Mouse (Mus musculus) embryonic facial prominence, embryonic 11.5 days (tissue): ENCODE measurements around the gene Zfp451. TPM values are rescaled to one million over a fixed set of nuclear protein-coding genes. Genes with fewer than 3 reads are reported as not detected.

ENCODE experiments used
- ATAC-seq: fragments of 200-750 bp; cut with Nextera tagmentation; replicated peaks from 2 replicates; pipeline ENCODE4 v1.8.0; 2017; ENCODE audit warnings: low read depth; ENCODE audit not compliant: insufficient number of reproducible peaks, low FRiP score, low TSS enrichment
- DNase-seq: peaks from one replicate; pipeline ENCODE4 v3.0.0-alpha.2; 2015; ENCODE audit warnings: low spot score
- H3K27ac ChIP-seq: fragments of 300-500 bp; sonication (generic); replicated peaks from 2 replicates; pipeline ENCODE4 v1.5.1; 2014; ENCODE audit warnings: mild to moderate bottlenecking, low read depth, low read length, control low read depth
- H3K27me3 ChIP-seq: fragments of 300-500 bp; sonication (generic); 2 replicates; pipeline ENCODE4 v1.6.1; 2014; ENCODE audit warnings: mild to moderate bottlenecking, low read length, moderate library complexity, mixed read lengths; ENCODE audit not compliant: control insufficient read depth, insufficient read depth
- H3K36me3 ChIP-seq: fragments of 300-500 bp; sonication (generic); replicated peaks from 2 replicates; pipeline ENCODE4 v1.6.1; 2014; ENCODE audit warnings: low read depth, mild to moderate bottlenecking, low read length, moderate library complexity, mixed read lengths; ENCODE audit not compliant: control insufficient read depth, insufficient read depth
- H3K4me1 ChIP-seq: fragments of 300-500 bp; sonication (generic); 2 replicates; pipeline ENCODE4 v1.6.1; 2014; ENCODE audit warnings: low read length, mixed read lengths; ENCODE audit not compliant: control insufficient read depth, insufficient read depth
- H3K4me2 ChIP-seq: fragments of 300-500 bp; sonication (generic); 2 replicates; pipeline ENCODE4 v1.6.1; 2014; ENCODE audit warnings: low read depth, mild to moderate bottlenecking, control low read depth, low read length, moderate library complexity
- H3K4me3 ChIP-seq: fragments of 300-500 bp; sonication (generic); 2 replicates; pipeline ENCODE4 v1.5.1; 2014; ENCODE audit warnings: low read depth, low read length, control low read depth
- H3K9ac ChIP-seq: fragments of 300-500 bp; sonication (generic); replicated peaks from 2 replicates; pipeline ENCODE4 v1.6.1; 2014; ENCODE audit warnings: mild to moderate bottlenecking, control low read depth, low read length
- H3K9me3 ChIP-seq: fragments of 300-500 bp; sonication (generic); replicated peaks from 2 replicates; pipeline ENCODE4 v1.6.1; 2016; ENCODE audit warnings: mild to moderate bottlenecking, low read length, inconsistent platforms, mixed read lengths; ENCODE audit not compliant: control insufficient read depth
- WGBS: fragments of 180-500 bp; shearing (Covaris S2); extraction: QIAGEN DNeasy Blood & Tissue Kit; methylation state at CpG from one replicate; pipeline ENCODE4 v1.1.7; 2014; 5-methylcytosine and 5-hydroxymethylcytosine counted together
- polyA plus RNA-seq: library from polyadenylated mRNA; unstranded; fragments of >200 nt; fragmentation: Nextera tagmentation; extraction: Ambion mirVana; gene quantifications from 2 replicates; pipeline ENCODE4 v1.2.1, GENCODE M21; 2014

Zfp451 gene
- polyA plus RNA-seq, 1 experiment from 2014 or later = 42.8 TPM

- Histone ChIP-seq H3K9ac (no peak overlapping the region), H3K4me2 (no peak overlapping the region), H3K4me3 (no peak overlapping the region), H3K27me3 (no peaks in the 10 kb centered on the region), H3K36me3 (peaks cover 6% of the 10 kb centered on the region), H3K9me3 (no peaks in the 10 kb centered on the region), H3K27ac (no peak overlapping the region), H3K4me1 (no peaks in the 10 kb centered on the region)
- ATAC-seq (no peak), DNase-seq (no peak)
- 67% methylated on average over 6 of the region's 6 CpGs for WGBS
Measured at GRCm38 (mm10) chr1:33724516-33724915, 89.9 kb downstream of the Zfp451 start.

- Histone ChIP-seq H3K36me3 (peaks cover 4% of the 10 kb centered on the region; the same call in 1 of the 2 replicates), H3K27me3 (no peaks in the 10 kb centered on the region), H3K4me1 (no peaks in the 10 kb centered on the region), H3K9ac (no peak overlapping the region), H3K27ac (no peak overlapping the region), H3K9me3 (no peaks in the 10 kb centered on the region), H3K4me3 (no peak overlapping the region), H3K4me2 (0 out of 2 replicates have a peak overlapping the region, but pooled peaks have one; percentile 19)
- WGBS = 77% methylated on average over 7 of the region's 7 CpGs
- no peak for DNase-seq
- no peak for ATAC-seq
Measured at GRCm38 (mm10) chr1:33721020-33721419, 93.4 kb downstream of the Zfp451 start.

DNA sequence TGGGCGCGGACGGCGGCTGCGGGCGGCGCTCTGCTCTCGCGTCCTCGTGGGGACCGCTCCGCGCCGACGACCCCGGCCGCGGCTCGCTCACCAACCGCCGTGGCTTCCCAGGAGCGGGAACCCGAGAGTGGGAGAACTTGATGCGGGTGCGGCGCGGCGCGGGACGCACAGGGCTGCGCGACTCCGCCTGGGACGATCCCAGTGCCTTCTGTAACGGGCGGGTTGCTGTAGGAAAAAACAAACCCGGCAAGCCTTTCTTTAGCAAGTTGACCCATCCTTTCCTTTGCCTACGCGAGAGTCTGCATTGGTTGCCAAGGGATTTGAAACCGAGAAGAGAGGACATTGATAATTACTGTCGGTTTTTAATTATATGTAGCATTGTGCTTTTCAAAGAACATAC lies 94.2 kb downstream of the Zfp451 start:
- DNase-seq = peak; percentile 60
- Histone ChIP-seq H3K27me3 (no peaks in the 10 kb centered on the region), H3K4me3 (peak overlapping the region; percentile 71), H3K9me3 (no peaks in the 10 kb centered on the region), H3K9ac (peak overlapping the region; percentile 91), H3K36me3 (peaks cover 4% of the 10 kb centered on the region; the same call in 1 of the 2 replicates), H3K27ac (peak overlapping the region; percentile 85), H3K4me2 (peak overlapping the region; percentile 64), H3K4me1 (no peaks in the 10 kb centered on the region)
- under 1% methylated on average over 41 of the region's 41 CpGs for WGBS
- ATAC-seq = no peak; the same call in 1 of the 2 replicates

GRCm38 (mm10) chr1:33719733-33720225 lies 94.6 kb downstream of the Zfp451 start, which contains the start of gene Rab23:
Rab23 (plus strand) TSS chr1:33719887.
- Histone ChIP-seq H3K27ac (peak within 1 kb of the TSS; percentile 85), H3K36me3 (peaks cover 4% of the 10 kb centered on the region; the same call in 1 of the 2 replicates), H3K9me3 (no peaks in the 10 kb centered on the region), H3K4me3 (peak within 1 kb of the TSS; percentile 71), H3K27me3 (no peaks in the 10 kb centered on the region), H3K9ac (peak within 1 kb of the TSS; percentile 91), H3K4me2 (peak within 1 kb of the TSS; percentile 64), H3K4me1 (no peaks in the 10 kb centered on the region)
- WGBS = under 1% methylated on average over 50 of the region's 54 CpGs
- peak; percentile 96 for ATAC-seq
- peak; percentile 87 for DNase-seq

- 91% methylated on average over 1 of the region's 1 CpGs for WGBS
- Histone ChIP-seq H3K4me2 (no peak overlapping the region), H3K4me3 (no peak overlapping the region), H3K9ac (no peak overlapping the region), H3K27ac (no peak overlapping the region), H3K4me1 (no peaks in the 10 kb centered on the region), H3K36me3 (no peaks in the 10 kb centered on the region), H3K9me3 (no peaks in the 10 kb centered on the region), H3K27me3 (no peaks in the 10 kb centered on the region)
- no peak for ATAC-seq
- DNase-seq = no peak
Measured at GRCm38 (mm10) chr1:33717636-33718035, 96.8 kb downstream of the Zfp451 start.

- DNase-seq (peak; percentile 67), ATAC-seq (peak; percentile 29; the same call in 1 of the 2 replicates)
- Histone ChIP-seq H3K4me2 (peak overlapping the region; percentile 17; the same call in 1 of the 2 replicates), H3K27me3 (no peaks in the 10 kb centered on the region), H3K27ac (no peak overlapping the region), H3K4me1 (no peaks in the 10 kb centered on the region), H3K4me3 (no peak overlapping the region), H3K9ac (no peak overlapping the region), H3K36me3 (no peaks in the 10 kb centered on the region), H3K9me3 (no peaks in the 10 kb centered on the region)
- 6% methylated on average over 10 of the region's 10 CpGs for WGBS
Measured at GRCm38 (mm10) chr1:33714796-33715195, 99.6 kb downstream of the Zfp451 start.

DNA sequence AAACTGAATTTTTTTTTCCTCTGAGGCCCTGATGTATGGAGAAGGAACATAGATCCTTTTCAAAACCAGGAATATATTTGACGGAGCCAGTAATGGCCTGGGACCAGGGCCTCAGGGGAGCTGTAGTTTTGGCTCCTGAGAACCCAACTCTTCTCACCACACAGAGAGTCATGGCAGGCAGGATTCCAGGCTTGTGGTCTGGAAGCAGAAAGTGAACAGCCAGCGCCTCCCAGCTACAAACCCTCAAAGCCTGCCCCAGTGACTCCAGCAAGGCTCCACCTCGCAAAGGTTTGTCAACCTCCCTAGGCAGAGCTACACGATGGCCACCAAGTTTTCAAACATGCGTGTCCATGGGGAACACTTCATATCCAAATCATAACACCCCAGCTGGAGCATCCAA lies 102.4 kb downstream of the Zfp451 start:
- no peak overlapping the region for H3K27ac ChIP-seq
- H3K9me3 ChIP-seq = no peaks in the 10 kb centered on the region
- DNase-seq (no peak), ATAC-seq (no peak)
- H3K4me3 ChIP-seq = no peak overlapping the region
- H3K36me3 ChIP-seq = no peaks in the 10 kb centered on the region
- H3K27me3 ChIP-seq = no peaks in the 10 kb centered on the region
- no peaks in the 10 kb centered on the region for H3K4me1 ChIP-seq
- H3K9ac ChIP-seq = no peak overlapping the region
- no peak overlapping the region for H3K4me2 ChIP-seq
- 79% methylated on average over 5 of the region's 5 CpGs for WGBS
